Mouse (Mus musculus): ENCODE measurements at regions not wholly inside any gene's neighbourhood (a gene's known extent, or its start where the extent isn't known, plus 50 kb on each side); places are given as distances from the start of the nearest gene placed in this dataset.

DNA sequence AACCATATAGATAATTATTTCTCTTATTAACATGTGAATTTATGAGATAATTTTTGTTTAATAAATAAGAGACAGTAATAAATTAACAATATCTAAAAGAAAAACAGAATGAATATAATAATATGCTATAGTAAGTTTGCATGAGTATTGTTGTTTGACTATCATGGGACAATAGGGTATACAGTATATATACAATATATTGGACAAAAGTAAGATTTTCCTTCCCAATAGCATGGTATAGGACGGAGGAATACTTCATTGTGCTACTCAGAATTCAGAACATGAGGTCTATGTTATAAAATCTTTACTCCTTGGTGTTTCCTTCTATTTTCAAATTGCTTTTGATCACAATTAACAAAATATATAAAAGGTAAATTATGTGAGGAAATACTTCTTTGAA is 771.0 kb upstream of the Pcdh20 start:
- no peak for DNase-seq (ENCODE audit: extremely low read depth, low read depth)

DNA sequence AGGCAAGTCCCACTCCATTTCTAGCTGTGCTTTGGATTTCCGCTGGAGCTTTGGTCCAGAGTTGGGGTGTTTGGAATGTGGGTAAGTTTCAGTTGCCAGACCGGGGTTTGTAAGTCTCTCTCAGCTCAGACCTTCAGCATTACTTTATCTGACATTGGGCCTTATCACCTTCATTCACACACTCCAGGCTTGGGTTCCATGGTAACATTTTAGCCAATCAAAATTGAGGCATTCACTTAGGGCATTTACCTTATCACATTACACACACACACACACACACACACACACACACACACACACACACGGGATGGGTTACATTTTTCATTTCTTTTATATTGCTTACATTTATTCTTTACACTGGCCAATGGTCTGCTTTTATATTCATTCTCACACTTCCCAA is 765.3 kb upstream of the Pcdh20 start:
- DNase-seq (ENCODE audit: extremely low read depth, low read depth): no peak

GRCm38 (mm10) chr14:89230482-89230881 is 759.3 kb upstream of the Pcdh20 start:
- DNase-seq (ENCODE audit: extremely low read depth, low read depth): no peak

DNA sequence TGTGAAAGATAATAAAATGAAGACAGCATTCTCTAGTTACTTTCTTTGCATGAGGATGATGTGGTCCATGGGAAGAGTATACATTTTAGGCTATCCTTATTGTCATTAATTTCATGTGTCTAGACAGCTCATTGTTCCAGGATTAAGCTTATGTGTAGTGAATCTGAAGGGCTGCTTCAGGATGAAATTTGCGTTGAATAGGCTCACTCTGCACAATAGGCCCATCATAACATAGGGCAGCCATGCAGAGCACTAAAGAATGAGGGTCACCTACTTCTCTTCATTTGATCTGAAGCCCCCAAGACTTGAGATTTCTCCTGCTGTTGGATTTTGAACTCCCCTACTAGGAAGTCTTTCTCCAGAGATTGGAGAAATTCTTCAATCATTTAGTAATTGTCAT is 746.2 kb upstream of the Pcdh20 start:
- DNase-seq (ENCODE audit: extremely low read depth, low read depth): no peak

DNA sequence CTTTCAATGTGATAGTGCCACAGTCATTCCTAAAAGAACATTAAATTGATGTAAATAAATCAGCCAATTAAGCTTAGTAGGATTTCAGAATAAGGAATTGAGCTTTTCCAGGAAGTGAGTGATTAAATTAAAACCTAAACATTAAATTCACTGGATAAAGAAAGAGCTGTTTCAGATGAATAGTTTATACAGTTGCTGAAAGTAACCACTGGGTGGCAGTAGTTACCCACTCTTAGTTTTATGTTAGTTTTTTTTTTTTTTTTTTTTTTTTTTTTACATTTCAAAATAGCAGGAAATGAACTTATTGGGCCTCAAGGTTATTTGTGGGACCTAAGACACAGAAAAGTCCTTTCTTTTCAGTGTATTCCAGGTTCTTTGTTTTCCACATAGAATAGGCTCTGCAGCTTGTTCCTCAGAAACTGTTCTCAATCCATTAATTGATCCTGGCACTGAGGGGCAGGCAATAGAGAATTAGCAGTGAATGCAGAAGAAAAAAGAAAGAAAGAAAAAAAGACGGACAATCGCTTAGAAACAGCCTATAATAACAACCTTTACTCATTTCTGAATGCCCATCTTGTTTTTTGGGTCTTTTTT is 710.3 kb upstream of the Pcdh20 start:
- DNase-seq (ENCODE audit: extremely low read depth, low read depth): peak; percentile 1

DNA sequence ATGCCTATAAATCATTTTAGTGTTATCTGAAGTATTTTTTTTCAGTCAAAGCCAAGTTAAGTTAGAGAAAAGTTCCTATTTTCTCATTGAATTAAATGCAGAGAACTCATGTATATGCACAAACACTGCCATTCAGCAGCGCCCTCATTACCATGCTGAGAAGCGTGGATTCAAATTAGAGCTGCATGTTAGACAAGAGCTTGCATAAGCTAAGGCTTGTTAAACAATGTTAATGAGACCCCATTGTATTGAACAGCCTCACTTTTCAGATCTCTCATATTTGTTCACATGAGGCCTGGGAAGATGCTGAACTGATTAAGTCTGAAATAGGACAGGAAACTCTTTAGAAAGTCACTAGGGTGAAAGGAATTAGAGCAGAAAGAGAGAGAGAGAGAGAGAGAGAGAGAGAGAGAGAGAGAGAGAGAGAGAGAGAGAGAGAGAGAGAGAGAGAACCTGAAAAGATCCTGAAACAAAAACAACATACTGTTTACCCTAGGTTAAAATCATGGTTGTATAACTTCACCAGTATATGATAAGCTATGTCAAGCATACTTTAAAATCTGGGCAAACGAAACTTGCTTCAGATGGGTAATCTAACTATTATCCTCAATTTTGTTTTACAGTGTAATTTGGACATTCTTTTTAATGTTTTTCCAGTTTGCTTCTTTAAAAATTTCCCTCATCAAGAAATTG is 671.9 kb upstream of the Pcdh20 start:
- DNase-seq (ENCODE audit: extremely low read depth, low read depth): no peak

GRCm38 (mm10) chr14:89099296-89099695 is 628.1 kb upstream of the Pcdh20 start:
- DNase-seq (ENCODE audit: extremely low read depth, low read depth): no peak

DNA sequence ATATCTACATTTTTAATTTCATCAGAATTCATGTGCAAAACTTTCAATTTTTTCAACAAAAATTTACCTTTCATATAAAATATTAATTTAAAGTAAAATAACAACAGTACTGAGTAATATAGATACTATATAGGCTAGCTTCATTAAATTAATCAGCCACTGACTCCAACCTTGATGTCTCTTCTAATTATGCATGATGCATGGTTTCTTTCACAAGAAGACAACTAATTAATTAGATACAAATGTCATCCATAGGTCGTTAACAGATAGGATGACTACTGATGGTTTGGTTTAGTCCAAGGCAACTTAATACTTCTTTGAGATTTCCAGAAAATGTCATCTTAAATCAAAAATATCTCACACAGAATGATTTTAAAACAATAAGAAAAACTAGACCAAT is 618.5 kb upstream of the Pcdh20 start:
- DNase-seq (ENCODE audit: extremely low read depth, low read depth): no peak

DNA sequence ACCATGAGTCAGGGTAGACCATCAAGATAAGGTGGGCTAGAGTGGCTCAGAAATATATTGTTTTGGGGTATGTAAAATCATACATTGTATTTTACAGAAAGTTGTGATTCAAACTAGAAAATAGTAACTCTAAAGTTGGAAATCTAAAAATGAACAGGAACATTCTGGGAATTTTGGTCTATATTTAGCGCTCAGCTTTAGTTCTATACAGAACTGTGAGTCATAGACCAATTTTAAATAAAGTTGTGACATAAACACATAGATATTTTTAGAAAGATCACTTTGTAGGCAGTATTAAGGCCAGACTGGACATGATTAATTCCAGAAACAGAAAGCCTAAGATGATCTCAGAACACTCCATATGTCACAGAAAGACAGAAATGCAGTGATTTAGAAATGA is 604.8 kb upstream of the Pcdh20 start:
- no peak for DNase-seq (ENCODE audit: extremely low read depth, low read depth)

DNA sequence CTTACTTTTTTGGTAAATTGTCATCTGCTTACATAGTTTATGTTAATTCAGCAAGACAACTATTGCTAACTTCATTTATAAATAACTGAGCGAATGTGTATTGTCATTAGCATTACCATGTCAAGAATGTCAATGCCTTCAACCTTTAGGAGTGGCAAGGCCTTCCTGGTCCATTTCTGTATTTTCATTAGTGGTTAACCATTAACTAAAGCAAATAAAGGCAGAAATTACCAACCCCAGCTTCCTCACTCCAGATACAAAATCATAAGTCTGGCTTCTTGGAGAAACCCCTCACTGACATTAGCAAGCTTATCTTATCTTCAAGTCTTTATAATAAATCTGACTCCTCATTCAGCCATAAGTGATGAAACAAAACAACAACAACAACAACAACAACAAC is 592.8 kb upstream of the Pcdh20 start:
- no peak for DNase-seq (ENCODE audit: extremely low read depth, low read depth)

- no peak for DNase-seq (ENCODE audit: extremely low read depth, low read depth)
Observed at GRCm38 (mm10) chr14:89062583-89063436, 591.6 kb upstream of the Pcdh20 start.

GRCm38 (mm10) chr14:89061319-89061718 is 590.1 kb upstream of the Pcdh20 start:
- DNase-seq (ENCODE audit: extremely low read depth, low read depth): no peak

DNA sequence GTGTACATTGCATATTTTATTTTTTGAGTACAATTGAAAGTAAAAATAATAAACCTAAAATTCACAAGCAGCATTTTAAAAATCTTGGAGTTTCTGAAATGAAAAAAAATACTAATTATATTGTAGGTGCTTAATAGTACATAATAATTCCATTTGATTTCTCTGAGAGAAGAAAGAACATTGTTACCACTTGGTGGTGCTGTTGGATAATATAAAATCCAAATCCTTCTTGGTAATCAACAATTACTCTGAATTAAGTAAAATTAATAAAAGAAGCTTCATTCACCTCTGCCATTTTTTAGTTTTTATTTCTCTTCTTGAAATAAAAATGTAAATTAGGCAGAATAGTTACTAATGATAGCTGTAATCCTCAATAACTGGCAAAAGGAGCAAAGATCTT is 563.2 kb upstream of the Pcdh20 start:
- DNase-seq (ENCODE audit: extremely low read depth, low read depth): peak; percentile 5

GRCm38 (mm10) chr14:89011440-89011839 is 540.2 kb upstream of the Pcdh20 start:
- no peak for DNase-seq (ENCODE audit: extremely low read depth, low read depth)

DNA sequence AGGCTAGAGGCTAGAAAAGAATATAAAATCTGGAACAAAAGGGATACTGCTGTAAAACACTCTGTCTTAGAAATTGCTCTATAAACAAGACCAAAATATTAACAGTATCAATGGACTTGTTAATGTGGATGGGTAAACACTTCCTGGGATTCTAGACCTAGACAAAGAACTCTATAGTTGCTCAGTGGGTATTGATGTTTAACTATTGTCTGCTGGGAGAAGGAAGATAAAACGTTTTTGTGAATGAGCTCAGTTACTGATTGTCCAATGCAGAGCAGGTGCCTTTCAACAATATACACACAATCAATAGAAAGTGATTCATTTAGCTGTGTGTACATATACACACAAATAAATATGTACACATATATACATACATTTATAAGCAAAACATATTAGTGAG is 538.5 kb upstream of the Pcdh20 start:
- no peak for DNase-seq (ENCODE audit: extremely low read depth, low read depth)

- peak; percentile 45 for DNase-seq (ENCODE audit: extremely low read depth, low read depth)
Observed at GRCm38 (mm10) chr14:88981895-88982294, 510.7 kb upstream of the Pcdh20 start.

- DNase-seq (ENCODE audit: extremely low read depth, low read depth): no peak
Observed at GRCm38 (mm10) chr14:88976007-88976406, 504.8 kb upstream of the Pcdh20 start.

- no peak for DNase-seq (ENCODE audit: extremely low read depth, low read depth)
Observed at GRCm38 (mm10) chr14:88934569-88934968, 463.4 kb upstream of the Pcdh20 start.
